Mouse (Mus musculus) spleen, adult 18-20 months (tissue): ENCODE measurements around the gene Bzw1.

Experiments
- DNase-seq, 2 experiments: peaks; one replicate each; pipeline ENCODE4 v3.0.0; 2022; ENCODE audit warnings: mixed read lengths in 2 of 2

The Bzw1 gene

GRCm38 (mm10) chr1:58397731-58398130 is 5.0 kb downstream of the Bzw1 start:
- DNase-seq = no peak

GRCm38 (mm10) chr1:58401396-58401795 is 8.7 kb downstream of the Bzw1 start:
- DNase-seq = no peak

GRCm38 (mm10) chr1:58403745-58404144 is 11.0 kb downstream of the Bzw1 start:
- no peak for DNase-seq

GRCm38 (mm10) chr1:58407321-58407720 is 14.6 kb downstream of the Bzw1 start:
- DNase-seq = no peak

- no peak for DNase-seq
Observed at GRCm38 (mm10) chr1:58408141-58408540, 15.4 kb downstream of the Bzw1 start.

GRCm38 (mm10) chr1:58409553-58410197 is 17.0 kb downstream of the Bzw1 start:
- DNase-seq = no peak

- DNase-seq = no peak
Observed at GRCm38 (mm10) chr1:58410198-58410588, 17.5 kb downstream of the Bzw1 start.

- no peak for DNase-seq
Observed at GRCm38 (mm10) chr1:58410776-58411175, 18.1 kb downstream of the Bzw1 start.

- no peak for DNase-seq
Observed at GRCm38 (mm10) chr1:58415442-58415841, 22.7 kb downstream of the Bzw1 start.

GRCm38 (mm10) chr1:58416048-58416447 is 23.4 kb downstream of the Bzw1 start:
- DNase-seq = no peak

- DNase-seq = no peak
Observed at GRCm38 (mm10) chr1:58420032-58420431, 27.3 kb downstream of the Bzw1 start.

GRCm38 (mm10) chr1:58420961-58421360 is 28.3 kb downstream of the Bzw1 start:
- no peak for DNase-seq

GRCm38 (mm10) chr1:58422879-58423278 is 30.2 kb downstream of the Bzw1 start:
- DNase-seq = peak in 1 of 2 experiments; percentile 26

GRCm38 (mm10) chr1:58423371-58424248 is 30.9 kb downstream of the Bzw1 start, which contains the start of gene Clk1:
Gene Clk1, minus strand, starts transcription at chr1:58424066.
- DNase-seq = peak; percentile 93 to 99

- DNase-seq = no peak
Observed at GRCm38 (mm10) chr1:58424551-58424950, 31.9 kb downstream of the Bzw1 start.

- DNase-seq = peak in 1 of 2 experiments; percentile 12
Observed at GRCm38 (mm10) chr1:58444691-58445090, 52.0 kb downstream of the Bzw1 start.

GRCm38 (mm10) chr1:58445143-58445722 is 52.5 kb downstream of the Bzw1 start, which contains the start of the genes Nif3l1 and Ppil3:
Gene Nif3l1, plus strand, starts transcription at chr1:58445151.
Gene Ppil3, minus strand, starts transcription at chr1:58445486.
- peak; percentile 59 to 67 for DNase-seq

- no peak for DNase-seq
Observed at GRCm38 (mm10) chr1:58445861-58446260, 53.2 kb downstream of the Bzw1 start.

- DNase-seq = no peak
Observed at GRCm38 (mm10) chr1:58447766-58448165, 55.1 kb downstream of the Bzw1 start.

GRCm38 (mm10) chr1:58448396-58448795 is 55.7 kb downstream of the Bzw1 start:
- DNase-seq = no peak

GRCm38 (mm10) chr1:58454316-58454715 is 61.6 kb downstream of the Bzw1 start:
- peak in 1 of 2 experiments; percentile 9 for DNase-seq
